Mouse (Mus musculus): ENCODE measurements at regions not wholly inside any gene's neighbourhood (a gene's known extent, or its start where the extent isn't known, plus 50 kb on each side); places are given as distances from the start of the nearest gene placed in this dataset.

DNA sequence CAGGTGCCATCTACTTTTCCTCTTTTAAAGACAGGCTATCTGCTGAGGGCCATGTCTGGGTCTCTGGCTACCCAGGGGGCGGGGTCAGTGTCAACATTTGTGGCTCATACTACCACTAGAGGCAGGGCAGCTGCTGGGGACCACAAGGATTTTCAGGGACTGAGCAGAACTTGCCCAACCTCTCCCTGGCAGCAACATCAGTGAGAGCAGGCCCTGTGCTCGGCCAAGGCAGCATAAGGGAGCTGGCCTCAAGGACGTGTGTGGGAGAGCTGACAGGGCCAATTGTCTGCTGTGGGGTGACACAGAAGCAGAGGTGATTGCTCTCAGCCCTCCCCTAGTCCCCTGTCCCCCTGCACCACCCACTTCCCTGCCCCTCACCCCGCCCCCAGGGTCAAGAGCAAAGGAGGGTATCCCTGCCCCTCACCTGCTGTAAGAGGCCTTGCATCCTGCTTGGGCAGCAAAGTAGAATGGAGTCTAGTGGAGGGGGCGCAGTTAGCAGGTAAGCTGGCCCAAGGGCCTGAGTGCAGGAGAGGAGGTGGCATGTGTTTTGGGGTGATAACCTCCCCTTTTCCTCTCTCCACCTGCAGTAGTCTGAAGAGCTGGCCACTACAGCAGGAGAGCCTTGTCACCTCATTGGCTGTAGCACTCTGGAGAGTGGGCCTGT lies 51.7 kb upstream of the Slc35f5 start:
- no peak for TF ChIP-seq MAX (IDR thresholded peaks at IDR 0.05; ENCODE audit: low read length)
- no peak for TF ChIP-seq CTCF (IDR thresholded peaks at IDR 0.05 in 2 of 3, conservative IDR thresholded peaks at IDR 0.05 in 1 of 3; ENCODE audit: control insufficient read depth in 1 of 3, insufficient read depth in 1 of 3, low read depth in 2 of 3, low read length in 3 of 3, poor library complexity in 1 of 3, severe bottlenecking in 1 of 3)
- no peak for TF ChIP-seq EP300 (IDR thresholded peaks at IDR 0.05; ENCODE audit: low read depth in 1 of 2, low read length in 2 of 2)
